Mouse (Mus musculus) kidney, embryonic 16.5 days (tissue): ENCODE data around the gene Npr1. TPM values are rescaled to one million over a fixed set of nuclear protein-coding genes. Genes with fewer than 3 reads are reported as not detected.
A peak's percentile ranks its signal among the peaks of the same experiment; 100 is the strongest.

Experiments used
- ATAC-seq: fragments of 200-750 bp; cut with Nextera tagmentation; 2 replicates; pipeline ENCODE4 v1.8.0; 2017; ENCODE audit warnings: moderate TSS enrichment; ENCODE audit not compliant: low FRiP score, low TSS enrichment
- H3K27ac ChIP-seq: fragments of 300-500 bp; sonication (generic); 2 replicates; pipeline ENCODE4 v1.5.1; 2014; ENCODE audit warnings: low read length
- H3K27me3 ChIP-seq: fragments of 300-500 bp; sonication (generic); 2 replicates; pipeline ENCODE4 v1.6.1; 2014; ENCODE audit warnings: low read length, control low read depth, mixed read lengths; ENCODE audit not compliant: insufficient read depth
- H3K36me3 ChIP-seq: fragments of 300-500 bp; sonication (generic); 2 replicates; pipeline ENCODE4 v1.6.1; 2014; ENCODE audit warnings: low read length, control low read depth, mixed read lengths; ENCODE audit not compliant: insufficient read depth
- H3K4me1 ChIP-seq: fragments of 300-500 bp; sonication (generic); 2 replicates; pipeline ENCODE4 v1.6.1; 2014; ENCODE audit warnings: low read length, control low read depth, mixed read lengths; ENCODE audit not compliant: insufficient read depth
- H3K4me2 ChIP-seq: fragments of 300-500 bp; sonication (generic); replicated peaks from 2 replicates; pipeline ENCODE4 v1.6.1; 2014; ENCODE audit warnings: low read depth, low read length
- H3K4me3 ChIP-seq: fragments of 300-500 bp; sonication (generic); 2 replicates; pipeline ENCODE4 v1.5.1; 2014; ENCODE audit warnings: mild to moderate bottlenecking, low read length
- H3K9ac ChIP-seq: fragments of 300-500 bp; sonication (generic); replicated peaks from 2 replicates; pipeline ENCODE4 v1.6.1; 2014; ENCODE audit warnings: low read length
- H3K9me3 ChIP-seq: fragments of 300-500 bp; sonication (generic); 2 replicates; pipeline ENCODE4 v1.6.1; 2016; ENCODE audit warnings: low read length, control low read depth
- WGBS: fragments of 180-500 bp; shearing (Covaris S2); extraction: QIAGEN DNeasy Blood & Tissue Kit; methylation state at CpG from one replicate; pipeline ENCODE4 v1.1.7; 2014; 5-methylcytosine and 5-hydroxymethylcytosine counted together
- polyA plus RNA-seq: library from polyadenylated mRNA; unstranded; fragments of >200 nt; fragmentation: Nextera tagmentation; extraction: Ambion mirVana; gene quantifications from 2 replicates; pipeline ENCODE4 v1.2.1, GENCODE M21; 2015

Gene Npr1
- polyA plus RNA-seq, 1 experiment from 2014 or later = 20.0 TPM

GRCm38 (mm10) chr3:90462579-90462978 lies 3.1 kb downstream of the Npr1 start:
- Histone ChIP-seq H3K27me3 (peaks cover 29% of the 10 kb centered on the region), H3K4me2 (peak overlapping the region; percentile 80), H3K27ac (no peak overlapping the region), H3K9me3 (no peaks in the 10 kb centered on the region), H3K4me3 (peak overlapping the region; percentile 68), H3K9ac (no peak overlapping the region), H3K4me1 (peaks cover 5% of the 10 kb centered on the region), H3K36me3 (no peaks in the 10 kb centered on the region)
- ATAC-seq = no peak
- 37% methylated on average over 7 of the region's 7 CpGs for WGBS

- no peak overlapping the region for H3K4me2 ChIP-seq
- H3K27me3 ChIP-seq = peaks cover 29% of the 10 kb centered on the region
- peaks cover 5% of the 10 kb centered on the region for H3K4me1 ChIP-seq
- no peak overlapping the region for H3K9ac ChIP-seq
- no peaks in the 10 kb centered on the region for H3K9me3 ChIP-seq
- H3K27ac ChIP-seq = no peak overlapping the region
- H3K4me3 ChIP-seq = no peak overlapping the region
- H3K36me3 ChIP-seq = no peaks in the 10 kb centered on the region
- ATAC-seq = no peak
- 87% methylated on average over 3 of the region's 3 CpGs for whole genome bisulfite sequencing
Observed at GRCm38 (mm10) chr3:90461935-90462334, 3.7 kb downstream of the Npr1 start.

GRCm38 (mm10) chr3:90460315-90460714 lies 5.4 kb downstream of the Npr1 start:
- WGBS = 60% methylated on average over 5 of the region's 5 CpGs
- Histone ChIP-seq H3K4me2 (no peak overlapping the region), H3K9me3 (no peaks in the 10 kb centered on the region), H3K4me3 (no peak overlapping the region), H3K27ac (no peak overlapping the region), H3K36me3 (0 out of 2 replicates have a peak, but pooled peaks cover 2% of the 10 kb centered on the region), H3K27me3 (peaks cover 25% of the 10 kb centered on the region), H3K9ac (no peak overlapping the region), H3K4me1 (no peaks in the 10 kb centered on the region; the same call in 1 of the 2 replicates)
- ATAC-seq = no peak

GRCm38 (mm10) chr3:90459727-90460126 lies 5.9 kb downstream of the Npr1 start:
- Histone ChIP-seq H3K9ac (no peak overlapping the region), H3K27ac (no peak overlapping the region), H3K9me3 (no peaks in the 10 kb centered on the region), H3K4me2 (no peak overlapping the region), H3K4me3 (no peak overlapping the region), H3K36me3 (0 out of 2 replicates have a peak, but pooled peaks cover 2% of the 10 kb centered on the region), H3K4me1 (no peaks in the 10 kb centered on the region; the same call in 1 of the 2 replicates), H3K27me3 (peaks cover 20% of the 10 kb centered on the region; the same call in 1 of the 2 replicates)
- ATAC-seq = no peak
- 84% methylated on average over 9 of the region's 9 CpGs for WGBS

- no peak overlapping the region for H3K9ac ChIP-seq
- no peak overlapping the region for H3K27ac ChIP-seq
- no peak for ATAC-seq
- no peaks in the 10 kb centered on the region for H3K27me3 ChIP-seq
- no peaks in the 10 kb centered on the region for H3K9me3 ChIP-seq
- WGBS = 91% methylated on average over 14 of the region's 14 CpGs
- H3K36me3 ChIP-seq = 0 out of 2 replicates have a peak, but pooled peaks cover 2% of the 10 kb centered on the region
- H3K4me3 ChIP-seq = no peak overlapping the region
- 0 out of 2 replicates have a peak, but pooled peaks cover 2% of the 10 kb centered on the region for H3K4me1 ChIP-seq
- no peak overlapping the region for H3K4me2 ChIP-seq
Observed at GRCm38 (mm10) chr3:90454931-90455330, 10.7 kb downstream of the Npr1 start.

GRCm38 (mm10) chr3:90451396-90452095 lies 14.1 kb downstream of the Npr1 start:
- Histone ChIP-seq H3K27ac (peak overlapping the region; percentile 61; the same call in 1 of the 2 replicates), H3K36me3 (no peaks in the 10 kb centered on the region), H3K27me3 (no peaks in the 10 kb centered on the region), H3K4me3 (no peak overlapping the region), H3K4me2 (peak overlapping the region; percentile 4; the same call in 1 of the 2 replicates), H3K9ac (no peak overlapping the region), H3K9me3 (no peaks in the 10 kb centered on the region), H3K4me1 (peaks cover 14% of the 10 kb centered on the region; the same call in 1 of the 2 replicates)
- ATAC-seq = no peak
- WGBS = 67% methylated on average over 10 of the region's 10 CpGs

GRCm38 (mm10) chr3:90450874-90451273 lies 14.8 kb downstream of the Npr1 start:
- peaks cover 15% of the 10 kb centered on the region for H3K4me1 ChIP-seq
- H3K27me3 ChIP-seq = no peaks in the 10 kb centered on the region
- no peak overlapping the region for H3K4me3 ChIP-seq
- H3K36me3 ChIP-seq = no peaks in the 10 kb centered on the region
- H3K9me3 ChIP-seq = no peaks in the 10 kb centered on the region
- no peak overlapping the region; the same call in 1 of the 2 replicates for H3K27ac ChIP-seq
- no peak for ATAC-seq
- H3K9ac ChIP-seq = no peak overlapping the region
- peak overlapping the region; percentile 4 for H3K4me2 ChIP-seq
- 31% methylated on average over 12 of the region's 12 CpGs for WGBS

GRCm38 (mm10) chr3:90448626-90449025 lies 17.0 kb downstream of the Npr1 start:
- Histone ChIP-seq H3K36me3 (no peaks in the 10 kb centered on the region), H3K4me2 (no peak overlapping the region), H3K9me3 (no peaks in the 10 kb centered on the region), H3K4me3 (no peak overlapping the region), H3K9ac (no peak overlapping the region), H3K27me3 (no peaks in the 10 kb centered on the region), H3K27ac (peak overlapping the region; percentile 54), H3K4me1 (peaks cover 20% of the 10 kb centered on the region)
- ATAC-seq = no peak
- 55% methylated on average over 6 of the region's 6 CpGs for whole genome bisulfite sequencing

GRCm38 (mm10) chr3:90447123-90447494 lies 18.6 kb downstream of the Npr1 start:
- ATAC-seq = peak; percentile 52
- Histone ChIP-seq H3K27me3 (no peaks in the 10 kb centered on the region), H3K4me1 (peaks cover 20% of the 10 kb centered on the region), H3K4me2 (peak overlapping the region; percentile 49), H3K9me3 (no peaks in the 10 kb centered on the region), H3K9ac (peak overlapping the region; percentile 58), H3K27ac (peak overlapping the region; percentile 96), H3K36me3 (no peaks in the 10 kb centered on the region), H3K4me3 (peak overlapping the region; percentile 27)
- WGBS = 16% methylated on average over 7 of the region's 7 CpGs
